Comparison of ENCODE assay signal across 37 mouse cellular contexts in genomic region chr5:35428421-35428820, GRCm38 (mm10). TPM values are rescaled to one million over a fixed set of nuclear protein-coding genes. Genes with fewer than 3 reads are reported as not detected.
"Had no signal": no experiment of that assay in that cellular context is flagged by ENCODE, and none has a peak within 500 bp of the region (broad histone marks: within the 10 kb centered on the region; RNA-seq: fewer than 3 reads in every experiment).

No protein-coding gene starts in this region.

- H3K9me3 ChIP-seq: embryonic facial prominence, embryonic 12.5 days; embryonic facial prominence, embryonic 13.5 days; embryonic facial prominence, embryonic 15.5 days; forebrain, embryonic 10.5 days; forebrain, embryonic 12.5 days; forebrain, embryonic 13.5 days; forebrain, embryonic 15.5 days had no signal

- H3K27ac ChIP-seq: embryonic facial prominence, embryonic 10.5 days; embryonic facial prominence, embryonic 12.5 days; embryonic facial prominence, embryonic 13.5 days; embryonic facial prominence, embryonic 15.5 days; forebrain, embryonic 10.5 days; forebrain, embryonic 12.5 days; forebrain, embryonic 13.5 days; forebrain, embryonic 15.5 days; gastrocnemius, adult 2 months; heart, adult 2 months had no signal

- H3K4me2 ChIP-seq: embryonic facial prominence, embryonic 12.5 days; embryonic facial prominence, embryonic 13.5 days; embryonic facial prominence, embryonic 15.5 days; forebrain, embryonic 12.5 days; forebrain, embryonic 13.5 days; forebrain, embryonic 15.5 days had no signal

- H3K9ac ChIP-seq: embryonic facial prominence, embryonic 12.5 days; embryonic facial prominence, embryonic 13.5 days; embryonic facial prominence, embryonic 15.5 days; forebrain, embryonic 12.5 days; forebrain, embryonic 13.5 days; forebrain, embryonic 15.5 days; forebrain, postnatal 0 days had no signal

- H3K4me1 ChIP-seq: embryonic facial prominence, embryonic 13.5 days; embryonic facial prominence, embryonic 15.5 days; forebrain, embryonic 15.5 days had no signal

- H3K27me3 ChIP-seq: forebrain, embryonic 13.5 days; forebrain, embryonic 15.5 days had no signal

- H3K36me3 ChIP-seq: embryonic facial prominence, embryonic 10.5 days; embryonic facial prominence, embryonic 12.5 days; embryonic facial prominence, embryonic 13.5 days; embryonic facial prominence, embryonic 15.5 days; forebrain, embryonic 10.5 days; forebrain, embryonic 12.5 days; forebrain, embryonic 15.5 days had no signal

- DNase-seq: cerebellum, adult 2 months; cerebellum, adult 8-10 months; cerebellum, adult 9-10 months; cerebellum, adult 9-11 months; cerebellum, postnatal 10 days; cerebellum, postnatal 14 days; cerebellum, postnatal 25 days; cerebellum, postnatal 36 days; embryo, embryonic 11 days; forebrain, postnatal 0 days; gastrocnemius, adult 2 months; gastrocnemius, postnatal 10 days; gastrocnemius, postnatal 14 days; gastrocnemius, postnatal 25 days; gastrocnemius, postnatal 36 days; heart, adult 11 months; heart, adult 18-20 months; heart, adult 2 months had no signal

- H3K4me3 ChIP-seq: embryonic facial prominence, embryonic 10.5 days; embryonic facial prominence, embryonic 12.5 days; embryonic facial prominence, embryonic 13.5 days; embryonic facial prominence, embryonic 15.5 days; erythroblast, embryonic 14.5 days; forebrain, embryonic 10.5 days; forebrain, embryonic 12.5 days; forebrain, embryonic 13.5 days; forebrain, embryonic 15.5 days; gastrocnemius, adult 2 months; heart, adult 2 months had no signal

- ATAC-seq: forebrain, embryonic 13.5 days; forebrain, embryonic 14.5 days; forebrain, embryonic 15.5 days; forebrain, embryonic 16.5 days; forebrain, postnatal 0 days had no signal

RNA-seq across cellular contexts. Expression of gene Hmx1, which starts 39.5 kb away (rescaled TPM):
- total RNA-seq: common myeloid progenitor, adult 5-6 weeks; gastrocnemius, adult 18-20 months; gastrocnemius, adult 2 months; gastrocnemius, adult 8-10 months; gastrocnemius, postnatal 10 days; gastrocnemius, postnatal 14 days; gastrocnemius, postnatal 25 days; gastrocnemius, postnatal 36 days; gastrocnemius, postnatal 4 days; granulocyte monocyte progenitor cell, adult 5-6 weeks; heart, adult 18-20 months; heart, adult 2 months had no signal
- polyA plus RNA-seq: cerebellum, adult 2 months; cortical plate, adult 2 months; erythroblast, embryonic 14.5 days; forebrain, embryonic 13.5 days; forebrain, embryonic 14.5 days; forebrain, embryonic 15.5 days; forebrain, embryonic 16.5 days; forebrain, postnatal 0 days; frontal cortex, adult 2 months; gonadal fat pad, adult 2 months; heart, adult 2 months had no signal
